Comparison of ENCODE assay signal across 8 mouse cellular contexts in genomic region chr7:30143555-30144209, GRCm38 (mm10). TPM values are rescaled to one million over a fixed set of nuclear protein-coding genes. Genes with fewer than 3 reads are reported as not detected.
A peak's percentile ranks its signal among the peaks of the same experiment; 100 is the strongest.
DNase-seq lines count a peak whose midpoint lies in the region; ATAC-seq and TF ChIP-seq lines count a peak whose summit lies in the region.

No protein-coding gene starts in this region.

- intact Hi-C loops in gastrocnemius, postnatal 14 days (cut with DNase I; ENCODE audit: low total_unique reads), result no loop called here

- WGBS in hindbrain, postnatal 0 days, result 2% methylated on average over 35 of the region's 35 CpGs

- no peak for TF ChIP-seq POLR2A in cortical plate, adult 2 months (IDR thresholded peaks at IDR 0.05; ENCODE audit: extremely low read depth, insufficient read depth, low read length)

- peak overlapping the region; percentile 67 for H3K4me2 ChIP-seq in hindbrain, postnatal 0 days (ENCODE audit: low read depth, low read length)

- no peaks in the 10 kb centered on the region for H3K27me3 ChIP-seq in hindbrain, postnatal 0 days (ENCODE audit: insufficient read depth, low read length)

- peak overlapping the region; percentile 7 for H3K4me3 ChIP-seq in cortical plate, adult 2 months (ENCODE audit: insufficient read depth, low read length)
- peak overlapping the region; percentile 43 for H3K4me3 ChIP-seq in hindbrain, postnatal 0 days (ENCODE audit: low read length)

- no peaks in the 10 kb centered on the region for H3K36me3 ChIP-seq in hindbrain, postnatal 0 days (ENCODE audit: insufficient read depth, low read length)

- H3K9ac ChIP-seq in hindbrain, postnatal 0 days (replicated peaks; ENCODE audit: low read length), result peak overlapping the region; percentile 29

- no peaks in the 10 kb centered on the region for H3K9me3 ChIP-seq in hindbrain, postnatal 0 days (ENCODE audit: low read length)

- peak; percentile 80 for DNase-seq in adrenal gland, postnatal 14 days
- DNase-seq in gastrocnemius, postnatal 14 days, result peak; percentile 63
- DNase-seq in hindbrain, postnatal 0 days (ENCODE audit: low spot score), result peak; percentile 94
- peak; percentile 44 to 50 for DNase-seq in left cerebral cortex, adult 9 months (ENCODE audit: low spot score in 2 of 2)
- peak; percentile 76 to 89 for DNase-seq in lung, postnatal 4 days
- DNase-seq in right cerebral cortex, postnatal 14 days, result peak; percentile 72

- no peaks in the 10 kb centered on the region; the same call in 1 of the 2 replicates for H3K4me1 ChIP-seq in cortical plate, adult 2 months (ENCODE audit: control insufficient read depth, insufficient read depth, low read length)
- no peaks in the 10 kb centered on the region for H3K4me1 ChIP-seq in hindbrain, postnatal 0 days (ENCODE audit: insufficient read depth, low read length)

- no peak overlapping the region for H3K27ac ChIP-seq in cortical plate, adult 2 months (ENCODE audit: insufficient read depth, low read length)
- peak overlapping the region; percentile 64 for H3K27ac ChIP-seq in hindbrain, postnatal 0 days

- peak; percentile 97 for ATAC-seq in hindbrain, postnatal 0 days
- no peak for ATAC-seq in activated CD4-positive, CD25-positive, alpha-beta regulatory T cell, adult 4 months

- no peak for TF ChIP-seq CTCF in cortical plate, adult 2 months (IDR thresholded peaks at IDR 0.05; ENCODE audit: extremely low read depth, insufficient read depth, low read length)
- TF ChIP-seq CTCF in hindbrain, postnatal 0 days (IDR thresholded peaks at IDR 0.05; ENCODE audit: low read depth), result peak; percentile 22; the same call in 1 of the 2 replicates

RNA-seq across cellular contexts. Expression of gene Zfp382, which starts 21.9 kb away (rescaled TPM):
- total RNA-seq in adrenal gland, postnatal 14 days (2021), result 3.9 and 5.7 TPM in 2 replicates
- polyA plus RNA-seq in cortical plate, adult 2 months (2012; rRNA removed), result 9.8 and 10.4 TPM in 2 replicates
- 1 to 10 TPM; 1.6 to 2.9 TPM for total RNA-seq in gastrocnemius, postnatal 14 days (2021)
- 7.5 and 12.7 TPM in 2 replicates for total RNA-seq in hindbrain, postnatal 0 days (2014; rRNA removed)
- 11.9 and 13.2 TPM in 2 replicates for polyA plus RNA-seq in hindbrain, postnatal 0 days (2015; fragmentation: Nextera tagmentation; extraction: Ambion mirVana)
- polyA plus RNA-seq in activated CD4-positive, CD25-positive, alpha-beta regulatory T cell, adult 4 months (2017; shearing (Covaris generic)), result 10 to 100 TPM; 11.8 to 13.4 TPM

RNA-seq across cellular contexts. Expression of gene Zfp146, which starts 25.9 kb away (rescaled TPM):
- 57.8 and 63.1 TPM in 2 replicates for total RNA-seq in adrenal gland, postnatal 14 days (2021)
- polyA plus RNA-seq in cortical plate, adult 2 months (2012; rRNA removed), result 33.5 and 35.2 TPM in 2 replicates
- 10 to 100 TPM; 23.5 to 27.0 TPM for total RNA-seq in gastrocnemius, postnatal 14 days (2021)
- total RNA-seq in hindbrain, postnatal 0 days (2014; rRNA removed), result 40.6 and 46.4 TPM in 2 replicates
- 10.0 and 10.2 TPM in 2 replicates for polyA plus RNA-seq in hindbrain, postnatal 0 days (2015; fragmentation: Nextera tagmentation; extraction: Ambion mirVana)
- polyA plus RNA-seq in activated CD4-positive, CD25-positive, alpha-beta regulatory T cell, adult 4 months (2017; shearing (Covaris generic)), result 10 to 100 TPM; 11.4 to 18.0 TPM

RNA-seq across cellular contexts. Expression of gene Cox7a1, which starts 40.3 kb away (rescaled TPM):
- 1,359 and 1,375 TPM in 2 replicates for total RNA-seq in adrenal gland, postnatal 14 days (2021)
- 7.4 TPM in 2 replicates for polyA plus RNA-seq in cortical plate, adult 2 months (2012; rRNA removed)
- total RNA-seq in gastrocnemius, postnatal 14 days (2021), result 100 to 1,000 TPM; 827 to 966 TPM
- not detected in 2 replicates for total RNA-seq in hindbrain, postnatal 0 days (2014; rRNA removed)
- polyA plus RNA-seq in hindbrain, postnatal 0 days (2015; fragmentation: Nextera tagmentation; extraction: Ambion mirVana), result 8.1 and 9.7 TPM in 2 replicates
- polyA plus RNA-seq in activated CD4-positive, CD25-positive, alpha-beta regulatory T cell, adult 4 months (2017; shearing (Covaris generic)), result 1 to 10 TPM in 1 of 2 experiments, not detected in 1; 4.6 TPM

RNA-seq across cellular contexts. Expression of gene Zfp260, which starts 49.1 kb away (rescaled TPM):
- 36.9 and 45.6 TPM in 2 replicates for total RNA-seq in adrenal gland, postnatal 14 days (2021)
- polyA plus RNA-seq in cortical plate, adult 2 months (2012; rRNA removed), result 42.8 and 44.9 TPM in 2 replicates
- 10 to 100 TPM; 29.9 to 33.5 TPM for total RNA-seq in gastrocnemius, postnatal 14 days (2021)
- total RNA-seq in hindbrain, postnatal 0 days (2014; rRNA removed), result 26.8 and 27.4 TPM in 2 replicates
- polyA plus RNA-seq in hindbrain, postnatal 0 days (2015; fragmentation: Nextera tagmentation; extraction: Ambion mirVana), result 47.7 and 49.4 TPM in 2 replicates
- 10 to 100 TPM; 56.6 to 88.9 TPM for polyA plus RNA-seq in activated CD4-positive, CD25-positive, alpha-beta regulatory T cell, adult 4 months (2017; shearing (Covaris generic))

RNA-seq across cellular contexts. Expression of gene Zfp566, which starts 53.4 kb away (rescaled TPM):
- 1.6 and 2.5 TPM in 2 replicates for total RNA-seq in adrenal gland, postnatal 14 days (2021)
- 6.0 and 7.0 TPM in 2 replicates for polyA plus RNA-seq in cortical plate, adult 2 months (2012; rRNA removed)
- 1 to 10 TPM; 1.1 to 1.8 TPM for total RNA-seq in gastrocnemius, postnatal 14 days (2021)
- 2.3 and 2.8 TPM in 2 replicates for total RNA-seq in hindbrain, postnatal 0 days (2014; rRNA removed)
- polyA plus RNA-seq in hindbrain, postnatal 0 days (2015; fragmentation: Nextera tagmentation; extraction: Ambion mirVana), result 13.7 and 15.5 TPM in 2 replicates
- polyA plus RNA-seq in activated CD4-positive, CD25-positive, alpha-beta regulatory T cell, adult 4 months (2017; shearing (Covaris generic)), result 1 to 10 TPM; 8.4 to 9.9 TPM

Comparison
In these comparisons a context has a peak if more than half of its experiments do, and no peak if none do; other contexts are left out.
1. RNA of gene Cox7a1, which starts 40.3 kb away (total RNA-seq): 1,359 to 1,375 TPM in adrenal gland, postnatal 14 days and 827 to 966 TPM in gastrocnemius, postnatal 14 days; not detected in hindbrain, postnatal 0 days; every median in the first group is over 100 times any median in the second.
2. Peak in every context shown above with its lines, with median percentiles within 50 percentile points of each other: DNase-seq.